In the genomic region with DNA sequence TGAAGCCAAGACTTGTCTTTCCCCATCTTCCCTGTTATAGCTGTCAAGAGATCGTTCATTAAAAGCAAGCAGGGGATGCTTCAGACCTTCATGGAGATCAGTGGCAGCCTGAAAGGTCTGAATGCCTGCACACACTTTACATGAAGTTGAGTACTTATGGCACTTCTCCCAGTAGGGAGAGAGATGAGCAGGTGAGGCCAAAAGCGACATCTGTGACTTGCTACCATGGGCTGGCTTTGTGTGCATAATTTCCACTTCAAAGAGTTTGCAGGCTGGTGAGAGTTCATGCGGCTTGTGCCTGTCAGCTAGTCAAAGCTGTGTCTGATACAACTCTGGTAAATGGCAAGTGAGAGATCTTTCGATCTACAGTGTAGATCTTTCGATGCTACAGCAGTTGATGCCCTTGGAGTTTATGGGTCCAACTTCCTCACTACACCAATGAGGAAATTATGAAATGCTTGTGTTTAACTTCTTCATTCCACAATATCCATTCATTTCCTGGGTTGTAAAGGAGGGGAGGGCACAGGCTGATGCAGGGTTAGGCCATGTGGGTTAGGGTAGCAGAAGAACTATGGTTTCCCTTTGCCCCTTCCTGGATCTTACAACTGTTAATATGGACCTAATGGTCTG, we compare ENCODE assay signal across 14 mouse cellular contexts.
DNase-seq lines count a peak whose midpoint lies in the region; ATAC-seq lines count a peak whose summit lies in the region.
"Had no signal": no experiment of that assay in that cellular context is flagged by ENCODE, and none has a peak within 500 bp of the region (broad histone marks: within the 10 kb centered on the region; RNA-seq: fewer than 3 reads in every experiment).

No protein-coding gene starts in this region.

- no peak for DNase-seq in midbrain, embryonic 11.5 days (ENCODE audit: low spot score, missing footprints)
- DNase-seq in cerebellum, adult 9-10 months: peak; percentile 93
- DNase-seq in thymus, postnatal 4 days: peak; percentile 5
- DNase-seq in layer of hippocampus, adult 11-12 months (ENCODE audit: low spot score): no peak
- no peak for DNase-seq in testis, postnatal 14 days (ENCODE audit: low spot score)
- no peak for DNase-seq in kidney, adult 11 months
- DNase-seq: kidney, adult 9 months; layer of hippocampus, adult 9-11 months had no signal

- H3K4me3 ChIP-seq in midbrain, embryonic 16.5 days (ENCODE audit: low read depth, low read length): no peak overlapping the region
- H3K4me3 ChIP-seq in midbrain, embryonic 11.5 days (ENCODE audit: low read depth, low read length): no peak overlapping the region
- H3K4me3 ChIP-seq: heart, embryonic 12.5 days; neural tube, embryonic 12.5 days had no signal

- H3K9me3 ChIP-seq in midbrain, embryonic 16.5 days (replicated peaks; ENCODE audit: control insufficient read depth, low read length, poor library complexity, severe bottlenecking): no peaks in the 10 kb centered on the region
- H3K9me3 ChIP-seq in midbrain, embryonic 11.5 days (ENCODE audit: control insufficient read depth, low read length): no peaks in the 10 kb centered on the region
- H3K9me3 ChIP-seq: heart, embryonic 12.5 days; neural tube, embryonic 12.5 days had no signal

- WGBS in midbrain, embryonic 16.5 days: 49% methylated on average over 5 of the region's 5 CpGs
- WGBS in midbrain, embryonic 11.5 days: 70% methylated on average over 5 of the region's 5 CpGs

- H3K9ac ChIP-seq in midbrain, embryonic 16.5 days (ENCODE audit: low read depth, low read length): no peak overlapping the region
- H3K9ac ChIP-seq in midbrain, embryonic 11.5 days (ENCODE audit: low read length): no peak overlapping the region
- H3K9ac ChIP-seq: heart, embryonic 12.5 days; neural tube, embryonic 12.5 days had no signal

- no peaks in the 10 kb centered on the region for H3K36me3 ChIP-seq in midbrain, embryonic 16.5 days (ENCODE audit: control insufficient read depth, insufficient read depth, low read length)
- H3K36me3 ChIP-seq in midbrain, embryonic 11.5 days (ENCODE audit: control insufficient read depth, insufficient read depth, low read length): no peaks in the 10 kb centered on the region
- H3K36me3 ChIP-seq: heart, embryonic 12.5 days; neural tube, embryonic 12.5 days had no signal

- no peak overlapping the region for H3K27ac ChIP-seq in midbrain, embryonic 16.5 days (ENCODE audit: low read length)
- H3K27ac ChIP-seq in midbrain, embryonic 11.5 days (ENCODE audit: low read depth, low read length): no peak overlapping the region
- H3K27ac ChIP-seq: neural tube, embryonic 12.5 days had no signal

- H3K27me3 ChIP-seq in midbrain, embryonic 16.5 days (ENCODE audit: control insufficient read depth, insufficient read depth, low read depth, low read length): no peaks in the 10 kb centered on the region
- no peaks in the 10 kb centered on the region for H3K27me3 ChIP-seq in midbrain, embryonic 11.5 days (ENCODE audit: control insufficient read depth, insufficient read depth, low read length)
- H3K27me3 ChIP-seq: heart, embryonic 12.5 days; neural tube, embryonic 12.5 days had no signal

- peaks cover 2% of the 10 kb centered on the region; the same call in 1 of the 2 replicates for H3K4me1 ChIP-seq in midbrain, embryonic 16.5 days (ENCODE audit: control insufficient read depth, insufficient read depth, low read length)
- no peaks in the 10 kb centered on the region for H3K4me1 ChIP-seq in midbrain, embryonic 11.5 days (ENCODE audit: control insufficient read depth, insufficient read depth, low read length)
- H3K4me1 ChIP-seq: heart, embryonic 12.5 days; neural tube, embryonic 12.5 days had no signal

- no peak overlapping the region for H3K4me2 ChIP-seq in midbrain, embryonic 16.5 days (ENCODE audit: low read length)
- H3K4me2 ChIP-seq in midbrain, embryonic 11.5 days: no peak overlapping the region
- H3K4me2 ChIP-seq: heart, embryonic 12.5 days; liver, embryonic 11.5 days; neural tube, embryonic 12.5 days had no signal

- ATAC-seq in midbrain, embryonic 16.5 days: 0 out of 2 replicates have a peak, but pooled peaks have one; percentile 32
- no peak for ATAC-seq in midbrain, embryonic 11.5 days (ENCODE audit: low FRiP score)
- peak; percentile 97 for ATAC-seq in megakaryocyte progenitor cell, adult 5-6 weeks (replicated peaks; ENCODE audit: poor library complexity)
- ATAC-seq: forebrain, embryonic 16.5 days had no signal

Comparison
In these comparisons a context has a peak if more than half of its experiments do, and no peak if none do; other contexts are left out.
1. DNase-seq: peak in cerebellum, adult 9-10 months (single experiment) and thymus, postnatal 4 days (single experiment); none in midbrain, embryonic 11.5 days (single experiment), layer of hippocampus, adult 11-12 months (single experiment), testis, postnatal 14 days (single experiment) and kidney, adult 11 months (single experiment).